Mouse (Mus musculus) left cerebral cortex, postnatal 4 days (tissue): ENCODE results near the gene Avil. TPM values are rescaled to one million over a fixed set of nuclear protein-coding genes. Genes with fewer than 3 reads are reported as not detected.
A peak's percentile ranks its signal among the peaks of the same experiment; 100 is the strongest.

ENCODE experiments used
- microRNA-seq: library from miRNA; unstranded; fragments of <30 nt; microRNA quantifications from one replicate; pipeline ENCODE4 v1.2.0, GENCODE M21; 2022
- total RNA-seq, 2 experiments: library from RNA; stranded (reverse); gene quantifications; 2 replicates each; pipeline ENCODE4 v1.2.3; 2021

The Avil gene
- total RNA-seq, 2 experiments from 2014 or later: 0.12 to 0.16 TPM

Small RNA genes within 50 kb of the gene (microRNA-seq; reads per million reads assigned to microRNA genes)
- gene Mir26a-2 (275 reads per million, percentile 61 among the genes with 10 or more reads in this experiment), gene Mir546 (1.5 reads per million)

Other genes starting within 250 kb of the Avil start
- 10 to 100 TPM in 1 of 2 experiments, 1 to 10 TPM in 1; 9.6 to 12.4 TPM for gene Atp23, start 99.4 kb upstream of the Avil start, total RNA-seq
- gene Ctdsp2, start 22.0 kb upstream of the Avil start, total RNA-seq: 10 to 100 TPM; 57.6 to 61.4 TPM
- 10 to 100 TPM; 29.4 to 30.2 TPM for gene Tsfm, start 30.1 kb downstream of the Avil start, total RNA-seq
- 10 to 100 TPM; 13.8 to 14.9 TPM for gene Mettl1, start 40.7 kb downstream of the Avil start, total RNA-seq
- under 1 TPM; 0.18 to 0.42 TPM for gene Eef1akmt3, start 40.8 kb downstream of the Avil start, total RNA-seq
- gene Cyp27b1, start 47.5 kb downstream of the Avil start, total RNA-seq: under 1 TPM; 0.70 to 0.84 TPM
- 10 to 100 TPM; 75.1 to 76.5 TPM for gene March9, start 59.5 kb downstream of the Avil start, total RNA-seq
- gene Cdk4, start 62.8 kb downstream of the Avil start, total RNA-seq: 100 to 1,000 TPM; 211 to 221 TPM
- gene Tspan31, start 69.6 kb downstream of the Avil start, total RNA-seq: 10 to 100 TPM; 49.9 to 54.4 TPM
- gene Agap2, start 74.6 kb downstream of the Avil start, total RNA-seq: 100 to 1,000 TPM; 384 to 394 TPM
- gene Os9, start 120.4 kb downstream of the Avil start, total RNA-seq: 10 to 100 TPM; 86.3 to 90.7 TPM
- 100 to 1,000 TPM in 1 of 2 experiments, 10 to 100 TPM in 1; 99.8 to 109 TPM for gene B4galnt1, start 164.5 kb downstream of the Avil start, total RNA-seq
- gene Slc26a10, start 179.9 kb downstream of the Avil start, total RNA-seq: under 1 TPM; 0.83 to 0.88 TPM
- 10 to 100 TPM; 70.5 to 75.6 TPM for gene Arhgef25, start 189.4 kb downstream of the Avil start, total RNA-seq
- 100 to 1,000 TPM; 184 to 207 TPM for gene Dtx3, start 195.0 kb downstream of the Avil start, total RNA-seq
- gene Pip4k2c, start 210.9 kb downstream of the Avil start, total RNA-seq: 10 to 100 TPM; 23.8 to 25.0 TPM